Mouse (Mus musculus) limb, embryonic 13.5 days (tissue): Measurements from ENCODE around the gene Plagl1. TPM values are rescaled to one million over a fixed set of nuclear protein-coding genes. Genes with fewer than 3 reads are reported as not detected.
A peak's percentile ranks its signal among the peaks of the same experiment; 100 is the strongest.

Experiments used
- ATAC-seq: fragments of 200-750 bp; cut with Nextera tagmentation; 2 replicates; pipeline ENCODE4 v1.8.0; 2017; ENCODE audit warnings: low read depth, moderate number of reproducible peaks, moderate TSS enrichment; ENCODE audit not compliant: low FRiP score
- H3K27ac ChIP-seq: fragments of 300-500 bp; sonication (generic); 2 replicates; pipeline ENCODE4 v1.5.1; 2015; ENCODE audit warnings: inconsistent platforms, mild to moderate bottlenecking, moderate library complexity
- H3K27me3 ChIP-seq: fragments of 300-500 bp; sonication (generic); 2 replicates; pipeline ENCODE4 v1.6.1; 2015; ENCODE audit warnings: mild to moderate bottlenecking, inconsistent platforms
- H3K36me3 ChIP-seq: fragments of 300-500 bp; sonication (generic); 2 replicates; pipeline ENCODE4 v1.6.1; 2015; ENCODE audit warnings: inconsistent platforms, mild to moderate bottlenecking, moderate library complexity
- H3K4me1 ChIP-seq: fragments of 300-500 bp; sonication (generic); 2 replicates; pipeline ENCODE4 v1.6.1; 2015; ENCODE audit warnings: inconsistent platforms
- H3K4me2 ChIP-seq: fragments of 300-500 bp; sonication (generic); replicated peaks from 2 replicates; pipeline ENCODE4 v1.6.1; 2015; ENCODE audit warnings: inconsistent platforms, mild to moderate bottlenecking, moderate library complexity
- H3K4me3 ChIP-seq: fragments of 300-500 bp; sonication (generic); 2 replicates; pipeline ENCODE4 v1.5.1; 2015; ENCODE audit warnings: moderate library complexity, mild to moderate bottlenecking, inconsistent platforms
- H3K9ac ChIP-seq: fragments of 300-500 bp; sonication (generic); 2 replicates; pipeline ENCODE4 v1.6.1; 2015; ENCODE audit warnings: mild to moderate bottlenecking, inconsistent platforms
- H3K9me3 ChIP-seq: fragments of 300-500 bp; sonication (generic); 2 replicates; pipeline ENCODE4 v1.6.1; 2016; ENCODE audit warnings: inconsistent platforms
- WGBS: fragments of 180-500 bp; shearing (Covaris S2); methylation state at CpG from one replicate; pipeline ENCODE4 v1.1.7; 2015; 5-methylcytosine and 5-hydroxymethylcytosine counted together
- polyA plus RNA-seq: library from polyadenylated mRNA; unstranded; fragments of >200 nt; fragmentation: Nextera tagmentation; extraction: Ambion mirVana; gene quantifications from 2 replicates; pipeline ENCODE4 v1.2.1, GENCODE M21; 2015

The Plagl1 gene
- polyA plus RNA-seq, 1 experiment from 2014 or later = 180 TPM

- ATAC-seq = no peak
- 52% methylated on average over 4 of the region's 4 CpGs for WGBS
- no peaks in the 10 kb centered on the region for H3K36me3 ChIP-seq
- H3K27me3 ChIP-seq = no peaks in the 10 kb centered on the region
- H3K9me3 ChIP-seq = no peaks in the 10 kb centered on the region
- no peak overlapping the region for H3K4me2 ChIP-seq
- H3K27ac ChIP-seq = no peak overlapping the region
- no peaks in the 10 kb centered on the region for H3K4me1 ChIP-seq
- no peak overlapping the region for H3K4me3 ChIP-seq
- H3K9ac ChIP-seq = no peak overlapping the region
Measured at GRCm38 (mm10) chr10:13047816-13048215, 12.5 kb upstream of the Plagl1 start.

DNA sequence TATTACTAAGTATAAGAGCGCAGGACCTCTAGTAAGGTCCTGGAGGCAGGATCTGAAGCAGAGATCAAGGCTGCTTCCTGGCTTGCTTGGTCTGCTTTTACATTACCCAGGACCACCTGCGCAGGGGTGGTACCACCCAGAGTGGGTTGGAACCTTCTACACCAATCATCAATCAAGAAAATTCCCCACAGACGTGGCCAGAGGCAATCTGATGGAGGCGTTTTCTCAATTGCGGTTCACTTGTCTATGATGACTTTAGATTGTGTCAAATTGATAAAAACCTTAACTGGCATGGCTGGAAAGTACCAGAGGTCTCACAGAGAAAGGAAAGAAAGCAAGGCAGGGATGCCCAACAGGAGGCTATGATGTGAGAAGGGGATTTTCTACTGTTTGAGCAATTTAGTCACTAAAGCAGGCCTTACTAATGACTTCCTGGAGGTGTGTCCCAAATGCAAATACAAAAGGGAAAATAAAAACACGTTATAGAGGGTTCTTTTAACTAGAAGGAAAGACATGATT is 3.4 kb upstream of the Plagl1 start:
- no peak overlapping the region for H3K27ac ChIP-seq
- H3K9me3 ChIP-seq = no peaks in the 10 kb centered on the region
- H3K9ac ChIP-seq = no peak overlapping the region
- no peak overlapping the region for H3K4me2 ChIP-seq
- 72% methylated on average over 6 of the region's 6 CpGs for WGBS
- no peak for ATAC-seq
- peaks cover 32% of the 10 kb centered on the region for H3K27me3 ChIP-seq
- peaks cover 13% of the 10 kb centered on the region for H3K4me1 ChIP-seq
- no peak overlapping the region for H3K4me3 ChIP-seq
- no peaks in the 10 kb centered on the region for H3K36me3 ChIP-seq

DNA sequence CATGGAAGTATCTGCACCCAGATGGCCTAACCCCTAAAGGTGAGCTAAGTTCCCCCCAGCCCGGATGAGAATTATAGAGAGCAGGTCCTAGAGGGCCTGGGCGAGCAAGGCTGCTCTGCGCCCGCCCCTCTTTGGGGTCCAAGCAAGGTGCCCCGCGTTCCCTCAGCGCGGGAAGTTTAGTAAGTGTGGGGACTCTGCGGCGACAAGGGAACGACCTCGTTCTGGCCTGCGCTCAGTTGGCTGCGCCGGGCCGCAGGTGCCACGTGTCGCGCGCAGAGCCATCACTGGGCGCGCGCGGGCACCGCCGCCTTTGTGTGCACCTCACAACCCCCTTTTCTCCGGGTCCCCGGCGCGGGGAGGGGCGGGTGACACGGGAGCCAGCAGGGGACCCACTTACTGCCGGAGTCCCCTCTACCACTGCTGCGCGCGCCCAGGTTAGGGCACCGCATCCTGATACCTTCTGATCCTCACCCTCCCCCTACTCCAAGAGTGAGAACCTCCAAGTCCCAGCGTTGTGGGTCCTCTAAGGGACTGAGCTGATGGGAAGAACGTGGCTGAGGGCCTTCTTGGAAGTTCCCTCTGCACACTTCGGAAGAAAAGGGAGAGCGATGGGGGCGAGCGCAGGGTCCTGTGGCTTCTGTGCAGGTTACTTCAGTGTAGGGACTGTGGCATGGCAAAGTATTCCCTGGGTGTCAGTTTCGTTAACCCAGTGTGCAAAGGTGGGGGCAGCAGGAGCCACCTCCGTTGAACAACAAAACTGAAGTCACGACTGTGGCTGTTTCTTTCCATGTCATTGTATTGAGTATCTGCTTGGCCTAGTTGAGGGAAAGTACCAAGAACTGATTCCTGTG is 742 bp downstream of the Plagl1 start:
- no peak overlapping the region for H3K27ac ChIP-seq
- peaks cover 38% of the 10 kb centered on the region for H3K27me3 ChIP-seq
- H3K36me3 ChIP-seq = no peaks in the 10 kb centered on the region
- H3K4me3 ChIP-seq = peak overlapping the region; percentile 48
- peak overlapping the region; percentile 60 for H3K9ac ChIP-seq
- no peaks in the 10 kb centered on the region for H3K9me3 ChIP-seq
- H3K4me1 ChIP-seq = peaks cover 13% of the 10 kb centered on the region
- peak; percentile 37; the same call in 1 of the 2 replicates for ATAC-seq
- 8% methylated on average over 46 of the region's 46 CpGs for WGBS
- peak overlapping the region; percentile 89 for H3K4me2 ChIP-seq

GRCm38 (mm10) chr10:13062373-13062772 is 2.1 kb downstream of the Plagl1 start:
- no peak overlapping the region for H3K9ac ChIP-seq
- peaks cover 38% of the 10 kb centered on the region for H3K27me3 ChIP-seq
- no peaks in the 10 kb centered on the region for H3K36me3 ChIP-seq
- H3K4me3 ChIP-seq = no peak overlapping the region
- H3K27ac ChIP-seq = no peak overlapping the region
- peaks cover 13% of the 10 kb centered on the region for H3K4me1 ChIP-seq
- 58% methylated on average over 8 of the region's 8 CpGs for WGBS
- ATAC-seq = no peak
- no peaks in the 10 kb centered on the region for H3K9me3 ChIP-seq
- H3K4me2 ChIP-seq = no peak overlapping the region

DNA sequence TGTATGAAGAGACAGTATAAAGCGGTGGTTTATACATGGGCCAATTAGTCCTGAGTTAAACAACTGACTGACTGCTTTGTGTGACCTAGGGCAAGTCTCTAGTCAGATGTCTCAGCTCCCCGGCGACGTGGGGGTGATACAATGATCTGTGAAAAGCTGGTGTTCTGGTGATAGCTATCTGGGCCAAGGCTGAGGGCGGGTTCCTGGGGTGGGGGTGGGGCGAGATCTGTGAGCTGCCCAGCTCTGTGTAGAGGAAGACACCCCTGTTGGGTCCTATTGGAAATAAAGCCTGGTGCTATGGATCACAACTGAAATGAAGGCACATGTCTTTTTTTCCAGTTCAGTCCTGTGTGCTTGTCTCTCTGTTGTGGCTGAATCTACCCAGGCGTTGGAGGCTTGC is 3.2 kb downstream of the Plagl1 start:
- no peak for ATAC-seq
- H3K9me3 ChIP-seq = no peaks in the 10 kb centered on the region
- no peak overlapping the region for H3K9ac ChIP-seq
- 25% methylated on average over 7 of the region's 7 CpGs for WGBS
- H3K27ac ChIP-seq = no peak overlapping the region
- peaks cover 33% of the 10 kb centered on the region for H3K27me3 ChIP-seq
- H3K36me3 ChIP-seq = no peaks in the 10 kb centered on the region
- no peak overlapping the region for H3K4me3 ChIP-seq
- peaks cover 13% of the 10 kb centered on the region for H3K4me1 ChIP-seq
- no peak overlapping the region for H3K4me2 ChIP-seq

DNA sequence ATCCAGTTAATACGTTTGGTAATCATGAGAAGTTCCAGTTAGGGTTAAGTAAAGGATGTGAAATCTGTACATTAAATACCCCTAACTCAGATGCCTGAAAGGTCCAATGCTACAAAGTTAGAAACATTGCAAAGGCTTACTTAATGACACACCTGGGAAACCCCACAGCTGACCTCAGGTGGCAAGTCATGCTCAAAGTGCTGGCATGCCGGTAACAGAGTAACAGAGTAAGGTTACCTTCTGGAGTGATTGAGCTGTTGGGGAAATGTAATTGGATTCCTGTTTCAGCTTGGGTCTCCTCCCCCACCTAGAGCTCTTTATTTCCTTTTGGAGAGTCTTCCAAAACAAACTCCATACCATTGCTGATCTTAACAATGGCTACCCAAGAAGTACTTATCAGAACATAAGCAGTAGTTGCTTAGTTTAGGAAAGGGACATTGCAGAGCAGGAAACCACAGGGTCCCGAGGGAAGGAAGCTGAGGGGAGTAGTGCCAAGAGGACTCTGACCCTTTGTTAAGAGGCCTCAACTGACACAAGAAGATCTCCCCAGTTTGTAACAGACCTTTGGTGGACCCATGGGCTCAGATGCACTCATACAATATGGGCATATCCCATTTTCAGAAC is 4.9 kb downstream of the Plagl1 start:
- no peak overlapping the region for H3K4me2 ChIP-seq
- no peaks in the 10 kb centered on the region for H3K36me3 ChIP-seq
- H3K4me1 ChIP-seq = peaks cover 13% of the 10 kb centered on the region
- peaks cover 23% of the 10 kb centered on the region for H3K27me3 ChIP-seq
- no peak overlapping the region for H3K4me3 ChIP-seq
- H3K9ac ChIP-seq = no peak overlapping the region
- 51% methylated on average over 3 of the region's 3 CpGs for WGBS
- H3K27ac ChIP-seq = no peak overlapping the region
- no peaks in the 10 kb centered on the region for H3K9me3 ChIP-seq
- ATAC-seq = no peak

DNA sequence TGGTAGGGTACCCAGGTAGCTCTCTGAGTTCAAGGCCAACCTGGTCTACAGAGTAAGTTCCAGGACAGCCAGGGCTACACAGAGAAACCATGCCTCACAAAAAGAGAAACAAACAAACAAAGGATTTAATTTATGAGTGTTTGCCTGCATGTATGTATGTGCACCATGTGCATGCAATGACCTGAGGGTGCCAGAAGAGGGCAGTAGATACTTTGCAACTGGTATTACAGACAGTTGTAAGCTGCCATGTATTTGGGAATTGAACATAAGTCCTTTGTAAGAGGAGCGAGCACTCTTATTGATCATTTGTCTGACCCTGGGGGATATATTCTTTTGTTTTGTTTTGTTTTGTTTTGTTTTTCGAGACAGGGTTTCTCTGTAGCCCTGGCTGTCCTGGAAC is 10.7 kb downstream of the Plagl1 start:
- Histone ChIP-seq H3K27me3 (no peaks in the 10 kb centered on the region), H3K36me3 (no peaks in the 10 kb centered on the region), H3K4me1 (no peaks in the 10 kb centered on the region), H3K9me3 (peaks cover 8% of the 10 kb centered on the region; the same call in 1 of the 2 replicates), H3K4me3 (no peak overlapping the region), H3K27ac (no peak overlapping the region), H3K9ac (no peak overlapping the region), H3K4me2 (no peak overlapping the region)
- ATAC-seq = no peak
- WGBS = 94% methylated on average over 2 of the region's 2 CpGs

DNA sequence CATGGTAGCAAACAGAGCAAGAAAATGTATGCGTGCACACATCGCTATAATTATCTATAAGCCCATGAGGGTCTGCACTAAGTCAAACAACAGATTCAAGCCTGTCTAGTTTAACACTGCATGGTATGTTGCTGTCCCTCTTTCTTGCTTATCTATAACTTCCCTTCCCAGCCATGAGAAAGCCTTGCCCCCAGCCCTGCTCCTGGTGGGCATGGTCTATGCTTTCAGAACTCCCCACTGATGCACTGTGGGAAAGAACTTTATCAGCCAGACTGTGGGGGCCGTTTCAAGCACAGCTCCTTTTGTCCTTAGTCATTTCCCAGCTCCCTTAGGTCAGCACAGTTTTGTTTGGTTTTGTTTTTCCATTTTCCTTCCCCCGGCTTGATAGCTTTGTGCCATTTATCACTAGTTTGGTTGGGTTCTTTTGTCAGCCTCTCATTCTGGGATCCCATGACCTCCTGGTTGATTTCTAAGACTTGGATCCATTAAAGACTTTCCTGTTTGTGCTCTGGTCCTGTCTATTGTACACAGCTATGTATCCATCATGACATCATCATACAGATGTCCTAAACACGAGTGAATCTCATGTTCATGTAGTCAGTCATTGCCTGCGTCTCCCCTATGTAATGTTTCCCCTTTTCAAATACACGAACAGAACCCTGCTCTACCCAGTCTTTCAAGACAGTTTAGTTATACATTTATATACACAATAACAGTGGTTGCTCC is 16.7 kb downstream of the Plagl1 start:
- WGBS = 77% methylated on average over 7 of the region's 7 CpGs
- Histone ChIP-seq H3K4me1 (no peaks in the 10 kb centered on the region), H3K27ac (no peak overlapping the region), H3K9ac (no peak overlapping the region), H3K27me3 (no peaks in the 10 kb centered on the region), H3K4me2 (no peak overlapping the region), H3K36me3 (no peaks in the 10 kb centered on the region), H3K4me3 (no peak overlapping the region), H3K9me3 (no peaks in the 10 kb centered on the region)
- ATAC-seq = no peak

- no peak overlapping the region for H3K4me3 ChIP-seq
- H3K4me2 ChIP-seq = no peak overlapping the region
- H3K27ac ChIP-seq = no peak overlapping the region
- no peak overlapping the region for H3K9ac ChIP-seq
- peak; percentile 93 for ATAC-seq
- no peaks in the 10 kb centered on the region for H3K4me1 ChIP-seq
- H3K27me3 ChIP-seq = no peaks in the 10 kb centered on the region
- H3K36me3 ChIP-seq = no peaks in the 10 kb centered on the region
- WGBS = 81% methylated on average over 12 of the region's 12 CpGs
- H3K9me3 ChIP-seq = peaks cover 4% of the 10 kb centered on the region; the same call in 1 of the 2 replicates
Measured at GRCm38 (mm10) chr10:13082459-13082858, 22.2 kb downstream of the Plagl1 start.

DNA sequence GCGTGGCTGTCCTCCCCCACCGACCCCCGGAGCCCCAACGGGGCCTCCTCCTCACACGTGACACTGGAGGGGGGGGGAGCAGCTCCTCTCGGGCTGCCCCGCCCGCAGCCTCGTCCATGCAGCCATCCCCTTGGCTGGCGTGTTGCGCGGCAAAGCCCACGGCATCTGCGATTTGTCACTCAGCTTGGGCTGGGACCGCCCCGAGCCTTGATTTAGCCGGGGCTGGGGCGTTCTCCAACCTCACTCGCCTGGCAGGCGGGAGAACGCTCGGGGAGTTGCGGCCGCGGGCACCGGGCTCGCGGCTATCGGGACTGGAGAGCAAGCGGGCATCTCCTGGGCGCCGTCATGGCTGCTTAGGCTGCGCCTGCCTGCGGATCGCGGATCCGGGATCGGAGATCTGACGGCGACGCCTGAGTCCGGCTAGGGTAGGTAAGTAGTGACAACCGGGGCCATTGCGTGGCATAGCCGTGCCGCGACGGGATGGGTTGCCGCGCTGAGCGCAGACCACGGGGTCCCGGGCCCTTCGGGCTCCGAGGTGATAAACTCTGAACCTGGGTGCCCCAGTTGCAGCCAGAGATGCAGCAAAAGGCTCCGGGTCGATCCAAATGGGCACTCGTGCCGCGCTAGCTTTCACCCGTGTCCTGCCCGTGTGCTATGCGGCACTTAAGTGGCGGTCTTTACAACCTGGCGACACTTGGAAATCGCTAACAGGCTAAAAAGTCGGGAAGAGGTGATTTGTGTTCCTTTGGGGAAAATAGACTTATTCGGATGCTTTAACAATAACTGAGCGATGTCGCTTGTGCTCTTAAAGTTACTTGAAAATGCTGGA is 30.5 kb downstream of the Plagl1 start:
- H3K27ac ChIP-seq = peak overlapping the region; percentile 52; the same call in 1 of the 2 replicates
- no peaks in the 10 kb centered on the region for H3K27me3 ChIP-seq
- H3K4me1 ChIP-seq = peaks cover 10% of the 10 kb centered on the region; the same call in 1 of the 2 replicates
- peaks cover 37% of the 10 kb centered on the region for H3K9me3 ChIP-seq
- WGBS = 44% methylated on average over 70 of the region's 70 CpGs
- ATAC-seq = peak; percentile 96
- H3K4me2 ChIP-seq = peak overlapping the region; percentile 65
- H3K9ac ChIP-seq = peak overlapping the region; percentile 81
- peaks cover 5% of the 10 kb centered on the region for H3K36me3 ChIP-seq
- H3K4me3 ChIP-seq = peak overlapping the region; percentile 65

DNA sequence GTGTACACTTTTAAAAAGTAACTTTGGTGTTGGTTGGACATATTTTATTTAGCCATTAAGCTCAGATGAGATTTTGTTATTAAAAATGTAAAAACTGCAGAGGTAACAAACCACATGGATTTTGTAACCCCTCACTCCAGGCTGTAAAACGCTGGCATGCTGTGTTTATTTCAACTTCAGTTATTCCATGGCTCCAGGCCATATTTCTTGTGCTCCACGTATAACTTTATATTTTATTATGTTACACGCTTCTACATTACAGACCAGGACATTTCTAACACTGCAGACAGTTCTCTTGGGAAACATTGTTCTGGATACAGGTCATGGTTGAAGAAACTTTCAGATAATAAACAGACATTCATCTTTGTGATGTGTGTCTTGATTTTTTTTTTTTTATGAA is 32.7 kb downstream of the Plagl1 start:
- Histone ChIP-seq H3K36me3 (peaks cover 5% of the 10 kb centered on the region), H3K27me3 (no peaks in the 10 kb centered on the region), H3K4me1 (peaks cover 10% of the 10 kb centered on the region; the same call in 1 of the 2 replicates), H3K9ac (no peak overlapping the region), H3K4me3 (peak overlapping the region; percentile 28), H3K4me2 (peak overlapping the region; percentile 54), H3K27ac (no peak overlapping the region), H3K9me3 (peaks cover 35% of the 10 kb centered on the region)
- ATAC-seq = 0 out of 2 replicates have a peak, but pooled peaks have one; percentile 12
- WGBS = 28% methylated on average over 3 of the region's 3 CpGs
